Mouse (Mus musculus): ENCODE results near the gene Stx1b. TPM values are rescaled to one million over a fixed set of nuclear protein-coding genes. Genes with fewer than 3 reads are reported as not detected.

Stx1b gene
- polyA plus RNA-seq, 1 experiment: 0.01 TPM

DNA sequence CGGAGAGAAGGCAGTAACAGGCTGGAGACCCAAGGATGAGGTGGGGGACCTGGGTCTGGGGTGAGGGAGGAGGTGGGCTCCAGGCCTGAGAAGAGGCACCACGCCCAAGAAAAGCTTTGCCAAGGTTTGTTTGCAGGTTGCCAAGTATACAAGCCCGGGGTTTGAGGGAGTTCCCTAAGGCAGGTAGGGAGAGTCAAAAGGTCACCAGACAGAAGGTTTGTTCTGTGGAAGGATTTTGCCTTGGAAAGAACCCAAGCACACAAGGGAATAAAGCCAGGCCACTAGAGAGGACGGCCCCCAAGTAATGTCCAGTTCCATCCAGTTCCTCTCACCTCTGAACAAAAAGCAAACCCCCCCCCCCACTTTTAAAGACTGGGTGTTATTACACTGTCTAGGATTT lies 13.1 kb downstream of the Stx1b start:
- Histone ChIP-seq H3K27me3 (ENCODE audit: control insufficient read depth) (no peaks in the 10 kb centered on the region), H3K9me3 (ENCODE audit: control insufficient read depth, low read length) (no peaks in the 10 kb centered on the region), H3K36me3 (ENCODE audit: control insufficient read depth) (no peaks in the 10 kb centered on the region), H3K4me3 (replicated peaks) (no peak overlapping the region), H3K4me1 (ENCODE audit: control insufficient read depth) (peaks cover 32% of the 10 kb centered on the region)
- TF ChIP-seq TAL1 (IDR thresholded peaks at IDR 0.05; ENCODE audit: low read length) (no peak), GATA1 (IDR thresholded peaks at IDR 0.05; ENCODE audit: low read length) (no peak)

DNA sequence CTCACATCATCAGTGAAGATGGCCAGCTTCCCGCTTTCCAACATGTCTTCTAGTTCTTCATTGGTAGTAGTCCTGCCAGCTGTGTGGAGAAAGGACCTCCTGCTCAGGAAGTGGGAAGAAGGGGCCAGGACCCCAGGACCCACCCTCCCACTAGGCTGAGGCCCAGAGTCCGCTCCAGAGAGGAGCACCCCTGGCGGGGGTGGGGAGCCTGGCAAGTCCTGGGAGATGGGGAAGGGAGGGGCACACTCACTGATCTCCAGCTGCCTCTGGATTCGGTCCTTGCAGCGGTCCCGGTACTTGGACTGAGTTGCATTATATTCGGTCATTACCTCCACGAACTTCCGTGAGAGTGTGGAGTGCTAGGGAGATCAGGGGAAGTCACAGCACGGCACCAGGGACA lies 13.7 kb downstream of the Stx1b start:
- no peaks in the 10 kb centered on the region for H3K9me3 ChIP-seq (ENCODE audit: control insufficient read depth, low read length)
- H3K4me1 ChIP-seq (ENCODE audit: control insufficient read depth): peaks cover 34% of the 10 kb centered on the region
- H3K4me3 ChIP-seq (replicated peaks): no peak overlapping the region
- H3K27me3 ChIP-seq (ENCODE audit: control insufficient read depth): no peaks in the 10 kb centered on the region
- TF ChIP-seq TAL1 (IDR thresholded peaks at IDR 0.05; ENCODE audit: low read length): no peak
- no peak for TF ChIP-seq GATA1 (IDR thresholded peaks at IDR 0.05; ENCODE audit: low read length)
- no peaks in the 10 kb centered on the region for H3K36me3 ChIP-seq (ENCODE audit: control insufficient read depth)

DNA sequence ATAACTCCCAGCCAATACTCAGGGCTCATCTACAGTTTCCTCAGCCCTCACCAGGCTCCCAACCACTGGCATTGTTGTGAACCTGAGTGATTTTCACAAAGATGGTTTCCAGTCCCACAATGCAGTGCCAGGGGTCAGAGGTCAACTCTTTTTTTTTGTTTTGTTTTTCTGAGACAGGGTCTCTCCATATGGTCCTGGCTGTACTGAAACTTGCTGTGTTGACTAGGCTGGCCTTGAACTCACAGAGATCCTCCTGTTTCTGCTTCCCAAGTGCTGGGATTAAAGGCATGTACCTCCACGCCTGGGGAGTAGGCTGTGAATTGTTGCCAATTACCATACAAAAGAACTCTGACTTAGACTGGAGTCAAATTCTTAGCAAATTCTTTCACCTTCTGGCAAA lies 14.5 kb downstream of the Stx1b start:
- H3K27me3 ChIP-seq (ENCODE audit: control insufficient read depth): no peaks in the 10 kb centered on the region
- H3K4me3 ChIP-seq (replicated peaks): no peak overlapping the region
- H3K4me1 ChIP-seq (ENCODE audit: control insufficient read depth): peaks cover 38% of the 10 kb centered on the region
- H3K9me3 ChIP-seq (ENCODE audit: control insufficient read depth, low read length): no peaks in the 10 kb centered on the region
- no peaks in the 10 kb centered on the region for H3K36me3 ChIP-seq (ENCODE audit: control insufficient read depth)
- no peak for TF ChIP-seq GATA1 (IDR thresholded peaks at IDR 0.05; ENCODE audit: low read length)
- no peak for TF ChIP-seq TAL1 (IDR thresholded peaks at IDR 0.05; ENCODE audit: low read length)

DNA sequence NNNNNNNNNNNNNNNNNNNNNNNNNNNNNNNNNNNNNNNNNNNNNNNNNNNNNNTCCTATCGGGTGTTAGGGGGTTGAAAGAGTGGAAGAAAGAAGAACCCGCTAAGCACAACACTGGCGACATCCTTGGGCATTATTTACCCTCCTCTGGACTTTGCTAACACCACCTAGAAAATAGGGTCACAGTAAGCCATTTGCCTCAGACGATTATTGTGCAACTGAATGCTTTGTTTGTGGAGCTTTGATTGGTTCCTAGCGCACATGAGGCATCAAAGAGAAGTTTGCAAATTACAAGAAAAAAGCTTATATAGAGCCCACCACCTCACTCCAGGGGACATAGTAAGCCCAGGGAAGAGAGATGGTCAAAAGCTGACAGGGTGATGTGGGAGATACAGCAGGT lies 15.5 kb downstream of the Stx1b start:
- Histone ChIP-seq H3K27me3 (ENCODE audit: control insufficient read depth) (no peaks in the 10 kb centered on the region), H3K9me3 (ENCODE audit: control insufficient read depth, low read length) (no peaks in the 10 kb centered on the region), H3K36me3 (ENCODE audit: control insufficient read depth) (peaks cover 6% of the 10 kb centered on the region), H3K4me3 (replicated peaks) (no peak overlapping the region), H3K4me1 (ENCODE audit: control insufficient read depth) (peaks cover 48% of the 10 kb centered on the region)
- TF ChIP-seq GATA1 (IDR thresholded peaks at IDR 0.05; ENCODE audit: low read length) (no peak), TAL1 (IDR thresholded peaks at IDR 0.05; ENCODE audit: low read length) (no peak)

DNA sequence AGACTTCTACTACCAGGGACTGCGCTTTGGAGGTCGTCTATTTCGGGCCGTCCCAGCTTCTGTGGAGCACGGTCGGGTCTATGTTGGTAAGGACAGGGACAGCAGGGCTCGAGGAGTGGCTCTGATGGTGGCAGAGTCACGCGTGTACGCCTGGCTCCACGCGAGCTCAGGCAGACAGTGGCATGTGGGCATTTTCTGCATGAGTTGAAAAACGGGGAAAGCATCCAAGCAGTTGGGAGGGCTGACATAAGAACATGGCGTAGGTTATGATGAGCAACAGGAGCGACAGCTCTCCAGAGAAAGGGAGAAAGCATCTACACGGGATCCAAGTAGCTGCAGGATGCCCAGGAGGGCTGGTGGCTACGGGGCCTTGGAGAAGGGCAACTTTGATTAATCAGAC lies 22.0 kb downstream of the Stx1b start:
- H3K4me3 ChIP-seq (replicated peaks): no peak overlapping the region
- no peaks in the 10 kb centered on the region for H3K27me3 ChIP-seq (ENCODE audit: control insufficient read depth)
- H3K4me1 ChIP-seq (ENCODE audit: control insufficient read depth): peaks cover 59% of the 10 kb centered on the region
- TF ChIP-seq TAL1 (IDR thresholded peaks at IDR 0.05; ENCODE audit: low read length) (no peak), GATA1 (IDR thresholded peaks at IDR 0.05; ENCODE audit: low read length) (no peak)
- no peaks in the 10 kb centered on the region for H3K9me3 ChIP-seq (ENCODE audit: control insufficient read depth, low read length)
- peaks cover 69% of the 10 kb centered on the region for H3K36me3 ChIP-seq (ENCODE audit: control insufficient read depth)

DNA sequence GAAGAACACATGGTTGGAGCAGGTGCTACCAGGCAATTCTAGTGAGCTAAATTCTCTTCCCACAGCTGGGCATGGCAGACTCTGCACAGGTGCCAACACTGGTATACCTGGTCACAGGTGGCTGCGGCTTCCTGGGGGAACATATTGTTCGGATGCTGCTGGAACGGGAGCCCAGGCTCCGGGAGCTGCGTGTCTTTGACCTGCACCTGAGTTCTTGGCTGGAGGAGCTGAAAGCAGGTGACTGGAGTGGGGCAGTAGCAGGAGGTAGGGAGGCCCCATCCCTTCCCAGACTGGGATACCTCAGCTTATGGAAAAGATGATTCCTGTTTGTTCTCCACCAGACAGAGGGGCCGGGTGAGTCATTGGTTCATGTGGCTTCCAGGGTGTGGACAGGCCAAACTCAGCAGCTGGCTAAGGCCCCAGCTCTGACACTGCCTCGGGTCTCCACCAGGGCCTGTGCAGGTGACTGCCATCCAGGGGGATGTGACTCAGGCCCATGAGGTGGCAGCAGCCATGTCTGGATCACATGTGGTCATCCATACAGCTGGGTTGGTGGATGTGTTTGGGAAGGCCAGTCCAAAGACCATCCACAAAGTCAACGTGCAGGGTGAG lies 23.2 kb downstream of the Stx1b start:
- H3K4me3 ChIP-seq (replicated peaks): peak overlapping the region; percentile 40
- H3K9me3 ChIP-seq (ENCODE audit: control insufficient read depth, low read length): no peaks in the 10 kb centered on the region
- no peak for TF ChIP-seq TAL1 (IDR thresholded peaks at IDR 0.05; ENCODE audit: low read length)
- TF ChIP-seq GATA1 (IDR thresholded peaks at IDR 0.05; ENCODE audit: low read length): no peak
- no peaks in the 10 kb centered on the region for H3K27me3 ChIP-seq (ENCODE audit: control insufficient read depth)
- H3K36me3 ChIP-seq (ENCODE audit: control insufficient read depth): peaks cover 81% of the 10 kb centered on the region
- H3K4me1 ChIP-seq (ENCODE audit: control insufficient read depth): peaks cover 48% of the 10 kb centered on the region

DNA sequence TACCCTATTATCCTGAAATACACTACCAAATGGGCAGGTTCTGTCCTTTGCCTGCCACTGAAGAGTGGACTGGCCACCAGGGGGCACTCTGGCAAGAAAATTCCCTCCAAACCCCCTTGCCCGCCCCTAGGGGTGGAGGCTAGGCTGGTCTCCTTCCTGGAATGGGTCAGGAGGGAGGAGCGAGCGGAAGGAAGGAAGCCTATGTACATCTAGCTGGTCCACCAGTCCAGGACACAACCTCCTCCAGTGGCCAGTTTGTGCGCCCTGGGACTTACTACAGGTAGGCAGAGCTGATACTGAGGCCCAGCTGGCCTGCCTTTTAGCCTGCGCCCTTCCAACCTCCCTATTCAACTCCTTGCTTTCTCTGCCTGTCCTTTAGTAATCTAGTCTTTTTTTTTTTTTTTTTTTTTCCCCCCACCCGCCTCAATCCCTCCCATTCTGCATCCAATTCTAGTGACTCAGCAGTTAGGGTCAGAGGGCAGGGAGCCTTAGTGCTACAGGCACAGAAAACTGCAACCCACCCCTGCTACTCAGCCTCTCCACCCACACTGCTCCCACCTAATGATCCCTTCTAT lies 23.8 kb downstream of the Stx1b start, which contains the start of gene Hsd3b7:
Gene Hsd3b7 (plus strand): TSS at position 170 of the 575 bp plus-strand sequence.
- TF ChIP-seq TAL1 (IDR thresholded peaks at IDR 0.05; ENCODE audit: low read length) (no peak), GATA1 (IDR thresholded peaks at IDR 0.05; ENCODE audit: low read length) (no peak)
- Histone ChIP-seq H3K27me3 (ENCODE audit: control insufficient read depth) (no peaks in the 10 kb centered on the region), H3K9me3 (ENCODE audit: control insufficient read depth, low read length) (no peaks in the 10 kb centered on the region), H3K4me1 (ENCODE audit: control insufficient read depth) (peaks cover 43% of the 10 kb centered on the region), H3K36me3 (ENCODE audit: control insufficient read depth) (peaks cover 87% of the 10 kb centered on the region), H3K4me3 (replicated peaks) (peak within 1 kb of the TSS; percentile 40)

DNA sequence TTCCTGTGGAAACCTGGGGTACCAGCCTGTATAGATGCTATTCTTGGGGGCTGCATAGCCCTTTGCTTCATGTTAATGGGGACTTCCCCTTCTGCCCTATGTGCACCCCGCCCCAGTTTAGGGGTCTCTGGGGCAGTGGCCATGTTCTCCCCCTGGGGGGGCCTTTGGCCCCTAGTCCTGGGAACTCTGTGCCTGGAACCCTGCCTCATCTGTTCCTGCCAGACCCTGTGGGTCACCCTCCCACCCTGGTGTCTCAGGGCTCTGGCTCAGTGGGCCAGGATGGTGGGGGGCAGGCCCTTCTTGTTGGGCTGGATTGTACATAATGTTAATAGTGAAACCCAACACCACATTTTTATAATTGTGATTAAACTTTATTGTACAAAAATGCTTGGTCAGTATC lies 24.6 kb downstream of the Stx1b start:
- H3K4me1 ChIP-seq (ENCODE audit: control insufficient read depth): peaks cover 35% of the 10 kb centered on the region
- peaks cover 95% of the 10 kb centered on the region for H3K36me3 ChIP-seq (ENCODE audit: control insufficient read depth)
- H3K27me3 ChIP-seq (ENCODE audit: control insufficient read depth): no peaks in the 10 kb centered on the region
- no peaks in the 10 kb centered on the region for H3K9me3 ChIP-seq (ENCODE audit: control insufficient read depth, low read length)
- H3K4me3 ChIP-seq (replicated peaks): no peak overlapping the region
- no peak for TF ChIP-seq GATA1 (IDR thresholded peaks at IDR 0.05; ENCODE audit: low read length)
- no peak for TF ChIP-seq TAL1 (IDR thresholded peaks at IDR 0.05; ENCODE audit: low read length)

DNA sequence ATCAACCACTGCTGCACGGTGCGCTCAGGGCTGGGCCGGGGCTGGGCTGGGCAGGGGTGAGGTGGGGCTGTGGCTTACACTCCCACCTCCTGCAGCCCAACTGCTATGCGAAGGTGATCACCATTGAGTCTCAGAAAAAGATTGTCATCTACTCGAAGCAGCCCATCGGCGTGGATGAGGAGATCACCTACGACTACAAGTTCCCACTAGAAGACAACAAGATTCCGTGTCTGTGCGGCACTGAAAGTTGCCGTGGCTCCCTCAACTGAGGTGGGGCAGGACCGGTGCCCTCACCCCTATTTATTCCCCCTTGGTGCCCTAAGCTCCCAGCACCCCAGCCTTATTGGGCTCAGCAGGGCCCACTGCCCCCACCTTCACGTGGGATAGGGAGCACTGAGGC lies 25.1 kb downstream of the Stx1b start:
- Histone ChIP-seq H3K9me3 (ENCODE audit: control insufficient read depth, low read length) (no peaks in the 10 kb centered on the region), H3K4me3 (replicated peaks) (no peak overlapping the region), H3K27me3 (ENCODE audit: control insufficient read depth) (no peaks in the 10 kb centered on the region), H3K4me1 (ENCODE audit: control insufficient read depth) (peaks cover 30% of the 10 kb centered on the region), H3K36me3 (ENCODE audit: control insufficient read depth) (peaks cover 97% of the 10 kb centered on the region)
- TF ChIP-seq GATA1 (IDR thresholded peaks at IDR 0.05; ENCODE audit: low read length) (no peak), TAL1 (IDR thresholded peaks at IDR 0.05; ENCODE audit: low read length) (no peak)
